Mouse (Mus musculus): ENCODE results near the gene Clasp1. TPM values are rescaled to one million over a fixed set of nuclear protein-coding genes. Genes with fewer than 3 reads are reported as not detected.
A peak's percentile ranks its signal among the peaks of the same experiment; 100 is the strongest.

The Clasp1 gene
- polyA plus RNA-seq, 1 experiment from 2014 or later: 61.3 TPM

- Histone ChIP-seq H3K4me2 (no peak overlapping the region), H3K27me3 (no peaks in the 10 kb centered on the region), H3K4me3 (no peak overlapping the region), H3K9me3 (no peaks in the 10 kb centered on the region), H3K36me3 (peaks cover 87% of the 10 kb centered on the region), H3K9ac (no peak overlapping the region), H3K27ac (no peak overlapping the region), H3K4me1 (no peaks in the 10 kb centered on the region)
- no peak for ATAC-seq (ENCODE audit: insufficient number of reproducible peaks, insufficient read depth, low FRiP score, low TSS enrichment, low read depth)
- WGBS: 90% methylated on average over 4 of the region's 4 CpGs
These were observed 163.2 kb downstream of the Clasp1 start for GRCm38 (mm10) chr1:118552071-118552470.

GRCm38 (mm10) chr1:118553045-118553444, 164.2 kb downstream of the Clasp1 start:
- Histone ChIP-seq H3K9ac (no peak overlapping the region), H3K9me3 (no peaks in the 10 kb centered on the region), H3K36me3 (peaks cover 86% of the 10 kb centered on the region), H3K4me1 (no peaks in the 10 kb centered on the region), H3K4me2 (no peak overlapping the region), H3K27ac (no peak overlapping the region), H3K4me3 (no peak overlapping the region), H3K27me3 (no peaks in the 10 kb centered on the region)
- WGBS: 79% methylated on average over 2 of the region's 2 CpGs
- no peak for ATAC-seq (ENCODE audit: insufficient number of reproducible peaks, insufficient read depth, low FRiP score, low TSS enrichment, low read depth)

DNA sequence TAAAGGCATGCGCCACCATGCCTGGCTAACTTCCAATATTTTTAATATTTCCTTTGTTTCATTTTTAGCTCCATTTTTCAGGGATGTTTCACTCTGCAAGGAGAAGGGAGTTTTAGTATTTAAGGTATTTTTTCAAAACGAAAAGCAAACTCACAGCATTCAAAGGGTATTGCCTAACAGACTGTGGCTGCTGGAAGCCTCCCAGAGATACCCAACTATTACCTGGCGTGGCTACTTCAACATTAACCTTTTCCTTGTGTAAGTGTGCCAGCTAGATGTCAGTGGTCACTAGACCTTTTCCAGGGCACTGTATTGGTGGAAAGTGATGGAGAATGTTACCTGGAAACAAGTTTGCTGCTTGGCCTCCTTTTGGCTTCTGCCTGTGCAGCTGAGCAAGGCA, 164.6 kb downstream of the Clasp1 start:
- no peak for ATAC-seq (ENCODE audit: insufficient number of reproducible peaks, insufficient read depth, low FRiP score, low TSS enrichment, low read depth)
- Histone ChIP-seq H3K4me2 (no peak overlapping the region), H3K27ac (no peak overlapping the region), H3K4me3 (no peak overlapping the region), H3K9me3 (no peaks in the 10 kb centered on the region), H3K4me1 (no peaks in the 10 kb centered on the region), H3K27me3 (no peaks in the 10 kb centered on the region), H3K36me3 (peaks cover 85% of the 10 kb centered on the region), H3K9ac (no peak overlapping the region)
- WGBS: 89% methylated on average over 3 of the region's 3 CpGs

- Histone ChIP-seq H3K36me3 (peaks cover 75% of the 10 kb centered on the region), H3K9me3 (no peaks in the 10 kb centered on the region), H3K27ac (no peak overlapping the region), H3K4me1 (no peaks in the 10 kb centered on the region), H3K4me3 (no peak overlapping the region), H3K27me3 (no peaks in the 10 kb centered on the region), H3K4me2 (no peak overlapping the region), H3K9ac (no peak overlapping the region)
- WGBS: 89% methylated on average over 5 of the region's 5 CpGs
- ATAC-seq (ENCODE audit: insufficient number of reproducible peaks, insufficient read depth, low FRiP score, low TSS enrichment, low read depth): 0 out of 2 replicates have a peak, but pooled peaks have one; percentile 15
These were observed 166.1 kb downstream of the Clasp1 start for GRCm38 (mm10) chr1:118554961-118555360.

GRCm38 (mm10) chr1:118559716-118560115, 170.9 kb downstream of the Clasp1 start:
- WGBS: 86% methylated on average over 2 of the region's 2 CpGs

DNA sequence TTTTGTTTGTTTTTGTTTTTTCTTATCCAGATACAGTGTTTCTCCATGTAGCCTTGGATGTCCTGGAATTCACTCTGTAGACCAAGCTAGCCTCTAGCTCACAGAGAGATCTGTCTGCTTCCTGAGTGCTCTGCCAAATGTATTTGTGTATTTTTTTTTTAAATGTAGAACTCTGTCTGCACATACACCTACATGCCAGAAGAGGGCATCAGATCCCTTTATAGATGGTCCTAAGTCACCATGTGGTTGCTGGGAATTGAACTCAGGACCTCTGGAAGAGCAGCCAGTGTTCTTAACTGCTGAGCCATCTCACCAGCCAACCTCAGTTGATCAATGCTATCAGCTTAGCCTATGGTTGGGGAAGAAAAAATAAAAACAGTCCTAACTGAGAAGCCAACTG, 175.7 kb downstream of the Clasp1 start:
- Histone ChIP-seq H3K4me3 (no peak overlapping the region), H3K36me3 (peaks cover 93% of the 10 kb centered on the region)
- ATAC-seq (ENCODE audit: insufficient number of reproducible peaks, insufficient read depth, low FRiP score, low TSS enrichment, low read depth): no peak

More at GRCm38 (mm10) chr1:118559716-118560115, 170.9 kb downstream of the Clasp1 start:
- Histone ChIP-seq H3K4me1 (no peaks in the 10 kb centered on the region), H3K9ac (no peak overlapping the region), H3K9me3 (no peaks in the 10 kb centered on the region), H3K36me3 (peaks cover 78% of the 10 kb centered on the region), H3K4me3 (no peak overlapping the region), H3K4me2 (no peak overlapping the region), H3K27ac (no peak overlapping the region), H3K27me3 (no peaks in the 10 kb centered on the region)
- no peak for ATAC-seq (ENCODE audit: insufficient number of reproducible peaks, insufficient read depth, low FRiP score, low TSS enrichment, low read depth)

GRCm38 (mm10) chr1:118567659-118568058, 178.8 kb downstream of the Clasp1 start:
- Histone ChIP-seq H3K9me3 (no peaks in the 10 kb centered on the region), H3K9ac (no peak overlapping the region), H3K4me1 (no peaks in the 10 kb centered on the region), H3K27me3 (no peaks in the 10 kb centered on the region), H3K4me2 (no peak overlapping the region), H3K36me3 (peaks cover 91% of the 10 kb centered on the region), H3K27ac (no peak overlapping the region), H3K4me3 (no peak overlapping the region)
- 94% methylated on average over 3 of the region's 3 CpGs for WGBS
- no peak for ATAC-seq (ENCODE audit: insufficient number of reproducible peaks, insufficient read depth, low FRiP score, low TSS enrichment, low read depth)

More for the DNA sequence above, 175.7 kb downstream of the Clasp1 start:
- Histone ChIP-seq H3K9ac (no peak overlapping the region), H3K27me3 (no peaks in the 10 kb centered on the region), H3K27ac (no peak overlapping the region), H3K4me1 (no peaks in the 10 kb centered on the region), H3K4me2 (no peak overlapping the region), H3K9me3 (no peaks in the 10 kb centered on the region)

- no peak for ATAC-seq (ENCODE audit: insufficient number of reproducible peaks, insufficient read depth, low FRiP score, low TSS enrichment, low read depth)
- no peak overlapping the region for H3K4me2 ChIP-seq
- WGBS: 93% methylated on average over 2 of the region's 2 CpGs
- H3K4me3 ChIP-seq: no peak overlapping the region
- no peaks in the 10 kb centered on the region for H3K9me3 ChIP-seq
- H3K9ac ChIP-seq: no peak overlapping the region
- no peaks in the 10 kb centered on the region for H3K27me3 ChIP-seq
- H3K27ac ChIP-seq: no peak overlapping the region
- H3K36me3 ChIP-seq: peaks cover 57% of the 10 kb centered on the region
- H3K4me1 ChIP-seq: no peaks in the 10 kb centered on the region
These were observed 191.4 kb downstream of the Clasp1 start for GRCm38 (mm10) chr1:118580174-118580702.

DNA sequence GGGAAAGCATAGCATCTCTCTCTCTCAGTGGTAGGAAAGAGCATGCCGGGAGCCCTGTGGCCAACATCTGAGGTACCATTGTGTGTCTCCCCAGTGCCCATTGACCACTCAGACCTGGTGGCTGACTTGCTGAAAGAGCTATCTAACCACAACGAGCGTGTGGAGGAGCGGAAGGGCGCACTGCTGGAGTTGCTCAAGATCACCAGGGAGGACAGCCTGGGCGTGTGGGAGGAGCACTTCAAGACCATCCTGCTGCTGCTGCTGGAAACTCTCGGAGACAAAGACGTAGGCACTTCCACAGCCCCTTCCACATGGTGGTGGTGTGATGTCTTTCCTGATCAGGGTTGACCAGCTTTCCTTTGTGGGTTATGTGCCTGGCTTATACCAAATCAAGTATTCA, 192.3 kb downstream of the Clasp1 start:
- 95% methylated on average over 8 of the region's 8 CpGs for WGBS
- ATAC-seq (ENCODE audit: insufficient number of reproducible peaks, insufficient read depth, low FRiP score, low TSS enrichment, low read depth): no peak
- H3K4me2 ChIP-seq: no peak overlapping the region
- no peaks in the 10 kb centered on the region for H3K4me1 ChIP-seq
- no peaks in the 10 kb centered on the region for H3K27me3 ChIP-seq
- H3K9ac ChIP-seq: no peak overlapping the region
- no peak overlapping the region for H3K27ac ChIP-seq
- H3K9me3 ChIP-seq: no peaks in the 10 kb centered on the region
- no peak overlapping the region for H3K4me3 ChIP-seq
- peaks cover 49% of the 10 kb centered on the region for H3K36me3 ChIP-seq

DNA sequence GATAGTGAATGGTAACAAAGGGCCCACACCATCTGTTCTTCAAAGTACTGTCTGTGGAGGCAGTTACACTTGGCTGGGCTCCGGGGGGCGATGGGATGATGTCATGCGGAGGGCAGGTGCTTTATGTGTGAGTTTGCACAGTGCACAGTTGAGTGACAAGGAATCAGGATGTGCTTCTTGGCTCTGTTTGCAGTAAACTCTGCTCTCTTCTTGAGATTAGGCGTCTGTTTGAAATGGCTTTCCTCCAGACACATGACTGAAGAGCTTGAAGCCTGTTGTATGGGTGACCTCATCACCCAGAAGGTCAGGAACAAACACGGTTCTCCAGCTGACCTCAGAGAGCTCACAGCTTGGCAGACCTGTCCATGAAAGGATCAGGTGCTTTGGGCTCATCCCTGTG, 200.9 kb downstream of the Clasp1 start:
- Histone ChIP-seq H3K9ac (no peak overlapping the region), H3K27me3 (no peaks in the 10 kb centered on the region), H3K4me2 (no peak overlapping the region), H3K9me3 (no peaks in the 10 kb centered on the region), H3K4me1 (no peaks in the 10 kb centered on the region), H3K4me3 (no peak overlapping the region), H3K27ac (no peak overlapping the region), H3K36me3 (peaks cover 55% of the 10 kb centered on the region)
- ATAC-seq (ENCODE audit: insufficient number of reproducible peaks, insufficient read depth, low FRiP score, low TSS enrichment, low read depth): no peak
- WGBS: 82% methylated on average over 5 of the region's 5 CpGs

DNA sequence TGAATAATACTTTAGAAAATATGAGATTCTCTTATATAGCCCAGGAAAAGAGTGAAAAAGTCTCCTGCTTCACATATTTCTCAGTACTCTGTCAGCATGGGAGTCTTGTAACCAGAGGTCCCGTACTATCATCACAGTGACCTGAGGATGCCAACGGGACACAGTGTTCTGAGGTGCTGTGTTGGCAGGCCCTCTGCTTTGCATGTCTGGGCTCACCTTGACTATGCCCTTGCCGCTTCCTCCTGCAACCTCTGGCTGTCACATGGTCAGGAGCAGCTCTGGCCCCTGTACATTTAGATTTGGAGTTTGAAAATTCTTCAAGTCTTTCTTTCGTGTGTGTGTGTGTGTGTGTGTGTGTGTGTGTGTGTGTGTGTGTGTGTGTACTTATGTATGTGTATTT, 204.1 kb downstream of the Clasp1 start:
- no peaks in the 10 kb centered on the region for H3K27me3 ChIP-seq
- H3K4me3 ChIP-seq: no peak overlapping the region
- H3K9me3 ChIP-seq: no peaks in the 10 kb centered on the region
- no peaks in the 10 kb centered on the region for H3K4me1 ChIP-seq
- no peak for ATAC-seq (ENCODE audit: insufficient number of reproducible peaks, insufficient read depth, low FRiP score, low TSS enrichment, low read depth)
- H3K9ac ChIP-seq: no peak overlapping the region
- peaks cover 81% of the 10 kb centered on the region for H3K36me3 ChIP-seq
- H3K4me2 ChIP-seq: no peak overlapping the region
- WGBS: 90% methylated on average over 4 of the region's 4 CpGs
- no peak overlapping the region for H3K27ac ChIP-seq

DNA sequence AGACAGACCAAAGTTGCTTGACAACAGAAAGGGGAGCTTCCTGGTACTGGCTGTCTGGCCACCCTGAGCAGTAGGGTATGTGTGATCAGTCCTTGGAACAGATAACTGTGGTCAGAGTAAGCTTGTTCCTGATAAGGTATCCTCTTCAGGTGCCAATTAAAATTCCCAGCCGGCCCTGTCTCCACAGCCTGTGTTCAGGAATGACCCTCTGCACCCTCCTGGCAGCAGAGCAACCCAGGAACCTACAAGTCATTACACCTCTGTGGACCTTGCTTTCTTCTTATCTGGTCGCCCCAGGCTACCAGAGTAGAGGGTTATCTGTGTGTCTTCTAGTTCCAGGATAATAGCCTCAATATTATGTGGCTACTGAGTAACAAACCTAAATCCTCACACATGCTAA, 206.5 kb downstream of the Clasp1 start:
- Histone ChIP-seq H3K4me1 (peaks cover 5% of the 10 kb centered on the region; the same call in 1 of the 2 replicates), H3K36me3 (peaks cover 89% of the 10 kb centered on the region), H3K27me3 (no peaks in the 10 kb centered on the region), H3K9ac (no peak overlapping the region), H3K4me3 (no peak overlapping the region), H3K9me3 (no peaks in the 10 kb centered on the region), H3K27ac (no peak overlapping the region), H3K4me2 (no peak overlapping the region)
- no peak for ATAC-seq (ENCODE audit: insufficient number of reproducible peaks, insufficient read depth, low FRiP score, low TSS enrichment, low read depth)
- 84% methylated on average over 2 of the region's 2 CpGs for WGBS
